Mouse (Mus musculus): Measurements from ENCODE around the gene Mfsd4b5.
"Not testable (repeated sequence)": the region's sequence is repeated elsewhere in the genome, so short reads cannot be mapped to it uniquely, and the experiment has no call there.

The Mfsd4b5 gene

GRCm38 (mm10) chr10:39986466-39986865, at the start of gene Mfsd4b5:
Gene Mfsd4b5 (minus strand): TSS chr10:39986646.
- DNase-seq (ENCODE audit: low read depth, low spot score): no peak

DNA sequence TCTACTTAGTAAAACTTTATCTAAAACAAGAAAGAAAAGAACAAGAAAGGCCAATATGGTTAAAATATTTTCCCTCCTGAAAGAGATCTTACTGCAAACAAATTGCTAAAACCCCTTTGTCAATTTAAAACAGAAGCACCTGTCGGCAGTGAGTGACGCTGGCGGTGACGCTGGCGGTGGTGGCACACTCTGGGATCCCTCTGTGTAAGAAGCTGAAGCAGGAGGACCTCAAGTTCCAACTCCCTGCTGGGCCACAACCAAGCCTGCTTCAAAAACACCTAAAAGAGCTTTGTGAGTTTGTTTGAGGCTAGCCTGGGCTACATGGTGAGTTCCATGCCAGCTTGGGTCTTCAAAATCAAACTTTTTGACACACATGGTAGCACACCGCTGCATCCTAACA, 48.5 kb upstream of the Mfsd4b5 start:
- no peak for DNase-seq (ENCODE audit: low read depth, low spot score)

GRCm38 (mm10) chr10:40032897-40033296, 46.5 kb upstream of the Mfsd4b5 start:
- no peak for DNase-seq (ENCODE audit: low read depth, low spot score)

DNA sequence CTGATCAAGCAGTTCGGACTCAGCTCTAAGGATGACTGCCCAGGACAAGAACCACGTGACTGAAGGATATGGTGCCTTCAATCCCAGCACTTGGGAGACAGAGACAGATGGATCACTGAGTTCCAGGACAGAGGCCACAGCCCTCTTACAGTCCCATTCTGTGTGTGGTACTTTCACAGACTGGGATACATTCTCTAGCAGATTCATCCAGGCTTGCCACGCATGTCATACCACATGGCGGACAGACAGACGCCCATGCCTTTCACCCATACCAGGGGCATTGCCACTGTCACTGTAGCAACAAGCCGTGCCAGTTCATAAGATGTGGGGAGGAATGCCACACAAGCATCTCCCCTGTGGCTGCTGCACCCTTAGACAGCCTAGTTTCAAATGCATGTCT, 44.3 kb upstream of the Mfsd4b5 start:
- DNase-seq (ENCODE audit: low read depth, low spot score): no peak

DNA sequence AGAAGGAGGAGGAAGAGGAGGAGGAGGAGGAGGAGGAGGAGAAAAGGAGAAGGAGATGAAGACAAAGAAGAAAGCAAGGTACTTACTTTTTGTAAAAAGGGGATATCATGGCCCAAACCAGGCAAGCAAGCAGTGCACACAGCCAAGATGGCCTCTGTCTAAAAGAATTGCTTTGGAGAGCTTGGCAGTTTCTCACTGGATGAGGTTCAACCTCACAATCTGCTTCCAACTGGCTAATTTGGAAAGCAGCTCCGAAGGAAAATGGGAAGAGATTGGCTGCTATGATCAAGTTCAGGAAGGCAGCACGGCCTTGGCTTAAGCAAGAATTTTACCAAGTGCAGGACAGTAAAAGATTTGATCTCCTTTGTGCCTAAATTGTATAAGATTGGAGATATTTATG, 43.2 kb upstream of the Mfsd4b5 start:
- no peak for DNase-seq (ENCODE audit: low read depth, low spot score)

DNA sequence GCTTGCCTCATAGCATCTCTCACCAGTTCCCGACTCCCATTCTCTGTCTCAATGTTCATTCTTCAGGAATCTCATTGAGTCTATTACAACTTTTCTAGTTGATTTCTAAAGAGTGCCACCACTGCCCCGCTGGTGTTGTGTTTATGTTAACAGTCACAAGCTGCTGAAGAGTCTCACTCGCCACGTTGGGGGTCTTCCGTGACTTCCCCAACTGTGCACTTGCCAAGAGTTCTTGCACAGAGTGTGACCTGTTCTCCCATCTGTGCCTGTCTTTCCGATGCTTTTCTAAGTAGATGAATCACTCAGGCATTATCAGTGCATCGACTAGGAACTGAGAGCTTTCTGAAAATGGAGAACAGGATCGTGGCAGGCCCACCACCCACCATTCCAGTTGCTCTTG, 41.6 kb upstream of the Mfsd4b5 start:
- no peak for DNase-seq (ENCODE audit: low read depth, low spot score)

GRCm38 (mm10) chr10:40026546-40026945, 40.1 kb upstream of the Mfsd4b5 start:
- no peak for DNase-seq (ENCODE audit: low read depth, low spot score)

GRCm38 (mm10) chr10:40025560-40025959, 39.1 kb upstream of the Mfsd4b5 start:
- DNase-seq (ENCODE audit: low read depth, low spot score): no peak

- DNase-seq (ENCODE audit: low read depth, low spot score): peak; percentile 89
Measured at GRCm38 (mm10) chr10:40024554-40025428, 38.3 kb upstream of the Mfsd4b5 start, which contains the start of gene Mfsd4b1. Gene Mfsd4b1 (minus strand): TSS chr10:40025268.

- no peak for DNase-seq (ENCODE audit: low read depth, low spot score)
Measured at GRCm38 (mm10) chr10:40020401-40020800, 34.0 kb upstream of the Mfsd4b5 start.

GRCm38 (mm10) chr10:40019492-40019891, 33.0 kb upstream of the Mfsd4b5 start:
- no peak for DNase-seq (ENCODE audit: low read depth, low spot score)

GRCm38 (mm10) chr10:40018261-40018860, 31.9 kb upstream of the Mfsd4b5 start:
- no peak for DNase-seq (ENCODE audit: low read depth, low spot score)

- DNase-seq (ENCODE audit: low read depth, low spot score): no peak
Measured at GRCm38 (mm10) chr10:40009591-40009990, 23.1 kb upstream of the Mfsd4b5 start.

- DNase-seq (ENCODE audit: low read depth, low spot score): not testable (repeated sequence)
Measured at GRCm38 (mm10) chr10:40008847-40009246, 22.4 kb upstream of the Mfsd4b5 start.

DNA sequence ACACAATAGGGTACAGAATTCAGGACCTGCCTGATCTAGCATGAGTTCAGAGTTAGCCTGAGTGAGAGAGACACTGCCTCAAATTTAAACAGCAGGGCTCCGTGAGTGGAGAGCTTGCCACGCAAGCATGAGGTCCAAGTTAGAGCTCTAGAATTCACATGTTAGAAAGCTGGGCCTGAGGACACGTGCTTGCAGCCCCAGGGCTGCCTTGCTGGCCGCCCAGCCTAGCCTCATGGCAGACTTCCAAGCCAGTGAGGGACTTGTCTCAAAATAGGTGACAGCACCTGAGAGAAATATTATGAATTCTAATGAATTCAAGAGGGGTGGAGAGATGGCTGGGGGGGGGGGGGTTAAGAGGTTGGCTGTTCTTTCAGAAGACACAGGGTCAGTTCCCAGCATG, 21.5 kb upstream of the Mfsd4b5 start:
- no peak for DNase-seq (ENCODE audit: low read depth, low spot score)

GRCm38 (mm10) chr10:40006963-40007362, 20.5 kb upstream of the Mfsd4b5 start:
- no peak for DNase-seq (ENCODE audit: low read depth, low spot score)

- DNase-seq (ENCODE audit: low read depth, low spot score): no peak
Measured at GRCm38 (mm10) chr10:40000746-40001145, 14.3 kb upstream of the Mfsd4b5 start.

GRCm38 (mm10) chr10:39991155-39991554, 4.7 kb upstream of the Mfsd4b5 start:
- peak; percentile 75 for DNase-seq (ENCODE audit: low read depth, low spot score)

DNA sequence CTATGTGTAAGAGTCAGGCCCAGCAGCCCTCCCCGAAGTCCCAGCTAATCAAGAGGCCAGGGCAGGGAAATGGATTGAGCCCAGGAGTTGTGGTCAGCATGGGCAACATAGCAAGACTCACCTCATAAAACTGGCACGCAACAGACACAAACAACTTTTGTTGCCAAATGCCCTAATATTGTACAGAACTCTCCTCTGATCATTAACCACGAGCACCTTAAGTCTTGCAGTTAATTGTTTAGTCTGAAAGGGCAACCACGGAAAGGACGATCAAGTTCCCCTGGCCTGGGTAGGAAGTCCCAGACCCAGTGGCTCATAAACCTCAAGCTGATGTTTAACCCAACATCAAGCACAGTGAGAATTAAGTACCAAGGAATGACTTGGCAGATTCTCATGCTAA, 3.8 kb downstream of the Mfsd4b5 start:
- no peak for DNase-seq (ENCODE audit: low read depth, low spot score)

DNA sequence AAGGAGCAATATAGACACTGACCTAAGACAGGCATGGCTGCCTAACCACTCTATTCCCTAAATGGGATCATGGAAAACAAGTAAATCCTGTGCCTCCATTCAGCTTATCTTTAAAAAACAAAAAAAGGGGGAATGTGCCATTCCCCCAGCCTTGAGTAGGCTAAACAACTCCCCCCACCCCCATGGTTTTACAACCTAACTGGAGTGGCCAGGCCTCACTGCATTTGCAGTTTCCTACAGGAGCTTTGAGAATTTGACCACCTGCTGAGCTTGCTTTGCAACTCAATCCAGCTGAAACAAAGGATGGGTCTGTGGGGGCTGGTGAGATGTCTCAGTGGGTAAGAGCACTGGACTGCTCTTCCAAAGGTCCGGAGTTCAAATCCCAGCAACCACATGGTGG, 8.2 kb downstream of the Mfsd4b5 start:
- DNase-seq (ENCODE audit: low read depth, low spot score): no peak

DNA sequence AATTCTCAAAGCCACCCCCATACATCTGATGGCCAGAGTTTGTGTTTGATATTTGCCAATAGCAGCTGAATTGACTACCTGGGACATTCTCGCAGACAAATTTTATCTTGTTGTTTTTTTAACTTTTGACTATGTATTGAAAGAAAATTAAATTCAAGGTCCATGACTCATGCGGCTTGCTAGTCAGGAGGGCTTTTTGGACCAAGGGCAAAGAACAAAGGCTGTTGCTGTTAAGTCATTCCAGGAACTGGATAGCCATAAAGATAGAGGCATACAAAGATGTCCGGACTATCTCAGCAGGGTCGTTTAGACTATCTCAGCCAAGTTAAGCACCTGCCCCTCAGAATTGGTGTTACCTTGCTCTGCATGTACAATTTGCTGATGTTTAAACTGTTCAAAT, 9.1 kb downstream of the Mfsd4b5 start:
- DNase-seq (ENCODE audit: low read depth, low spot score): no peak

GRCm38 (mm10) chr10:39975771-39976170, 10.7 kb downstream of the Mfsd4b5 start:
- DNase-seq (ENCODE audit: low read depth, low spot score): no peak

DNA sequence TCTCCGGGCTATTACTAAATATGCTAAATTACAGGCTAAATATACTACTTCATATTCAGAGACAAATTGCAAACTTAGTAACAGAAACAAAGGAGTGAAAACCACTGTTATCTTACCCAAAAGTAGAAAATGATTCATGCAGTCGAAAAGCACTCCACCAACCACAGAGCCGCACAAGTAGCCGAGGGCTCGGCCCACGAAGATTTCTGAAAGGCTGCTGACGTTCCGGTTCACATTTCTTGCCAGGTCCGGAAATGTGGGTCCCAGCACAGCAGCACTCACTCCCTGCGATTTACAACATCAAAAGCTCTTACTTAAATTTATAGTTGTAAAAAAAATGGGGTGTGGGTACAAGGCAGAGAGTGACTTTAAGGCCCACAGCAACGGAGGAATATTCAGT, 11.5 kb downstream of the Mfsd4b5 start:
- DNase-seq (ENCODE audit: low read depth, low spot score): peak; percentile 44

Measured in CD4-positive, CD25-positive, alpha-beta regulatory T cell, adult 2 months (primary cell).